Mouse (Mus musculus): ENCODE measurements around the gene Gm9821. TPM values are rescaled to one million over a fixed set of nuclear protein-coding genes. Genes with fewer than 3 reads are reported as not detected.

Gene Gm9821
- not detected in 2 replicates for total RNA-seq (2023)

GRCm38 (mm10) chr2:91945483-91945882, at the start of gene Gm9821:
Gene Gm9821, plus strand, starts transcription at chr2:91945703.

GRCm38 (mm10) chr2:91926949-91927348, 18.6 kb upstream of the Gm9821 start, which contains the start of gene Chrm4:
Gene Chrm4, plus strand, starts transcription at chr2:91927249.

GRCm38 (mm10) chr2:91932160-91932711, 13.3 kb upstream of the Gm9821 start, which contains the start of gene Mdk:
Gene Mdk, minus strand, starts transcription at chr2:91932297.

GRCm38 (mm10) chr2:91975581-91976541, 30.4 kb downstream of the Gm9821 start, which contains the start of gene Dgkz:
Gene Dgkz, minus strand, starts transcription at chr2:91975864.

Other genes starting within 250 kb of the Gm9821 start
- gene Atg13, start 235.1 kb upstream of the Gm9821 start, total RNA-seq (2023): 29.4 and 45.6 TPM in 2 replicates
- gene Harbi1, start 234.9 kb upstream of the Gm9821 start, total RNA-seq (2023): 2.7 and 3.4 TPM in 2 replicates
- 30.6 and 43.0 TPM in 2 replicates for gene Ambra1, start 215.6 kb upstream of the Gm9821 start, total RNA-seq (2023)
- gene Chrm4, start 18.5 kb upstream of the Gm9821 start, total RNA-seq (2023): not detected in 2 replicates
- gene Mdk, start 13.4 kb upstream of the Gm9821 start, total RNA-seq (2023): 1.7 and 3.5 TPM in 2 replicates
- gene Dgkz, start 30.2 kb downstream of the Gm9821 start, total RNA-seq (2023): 200 and 241 TPM in 2 replicates
- 2.6 TPM in 2 replicates for gene Creb3l1, start 78.8 kb downstream of the Gm9821 start, total RNA-seq (2023)
- 111 and 143 TPM in 2 replicates for gene Phf21a, start 147.4 kb downstream of the Gm9821 start, total RNA-seq (2023)